Mouse (Mus musculus): ENCODE results near the gene Tal1.

DNA sequence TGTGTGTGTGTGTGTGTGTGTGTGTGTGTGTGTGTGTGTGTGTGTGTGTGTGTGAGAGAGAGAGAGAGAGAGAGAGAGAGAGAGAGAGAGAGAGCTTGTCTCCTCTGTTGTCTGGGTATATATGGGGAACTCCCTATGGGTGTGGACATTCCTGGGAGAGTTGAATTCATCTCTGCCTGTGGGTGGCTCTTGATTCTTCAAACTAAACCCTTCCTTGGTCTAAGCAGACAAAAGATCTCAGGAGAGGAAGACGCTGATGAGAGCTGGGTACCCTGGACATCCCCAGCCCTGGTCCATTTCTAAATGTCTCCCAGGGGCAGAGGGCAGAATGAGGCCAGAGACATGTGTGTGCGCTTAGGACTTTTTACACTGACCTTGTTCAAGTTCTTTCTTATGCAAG is 37.8 kb downstream of the Tal1 start:
- no peak for TF ChIP-seq CTCF (IDR thresholded peaks at IDR 0.05; ENCODE audit: low read depth)
- no peak for TF ChIP-seq EP300 (IDR thresholded peaks at IDR 0.05; ENCODE audit: low read depth)

Measured in heart, postnatal 0 days (tissue).